Mouse (Mus musculus): ENCODE measurements around the gene Lims1.

Lims1 gene

DNA sequence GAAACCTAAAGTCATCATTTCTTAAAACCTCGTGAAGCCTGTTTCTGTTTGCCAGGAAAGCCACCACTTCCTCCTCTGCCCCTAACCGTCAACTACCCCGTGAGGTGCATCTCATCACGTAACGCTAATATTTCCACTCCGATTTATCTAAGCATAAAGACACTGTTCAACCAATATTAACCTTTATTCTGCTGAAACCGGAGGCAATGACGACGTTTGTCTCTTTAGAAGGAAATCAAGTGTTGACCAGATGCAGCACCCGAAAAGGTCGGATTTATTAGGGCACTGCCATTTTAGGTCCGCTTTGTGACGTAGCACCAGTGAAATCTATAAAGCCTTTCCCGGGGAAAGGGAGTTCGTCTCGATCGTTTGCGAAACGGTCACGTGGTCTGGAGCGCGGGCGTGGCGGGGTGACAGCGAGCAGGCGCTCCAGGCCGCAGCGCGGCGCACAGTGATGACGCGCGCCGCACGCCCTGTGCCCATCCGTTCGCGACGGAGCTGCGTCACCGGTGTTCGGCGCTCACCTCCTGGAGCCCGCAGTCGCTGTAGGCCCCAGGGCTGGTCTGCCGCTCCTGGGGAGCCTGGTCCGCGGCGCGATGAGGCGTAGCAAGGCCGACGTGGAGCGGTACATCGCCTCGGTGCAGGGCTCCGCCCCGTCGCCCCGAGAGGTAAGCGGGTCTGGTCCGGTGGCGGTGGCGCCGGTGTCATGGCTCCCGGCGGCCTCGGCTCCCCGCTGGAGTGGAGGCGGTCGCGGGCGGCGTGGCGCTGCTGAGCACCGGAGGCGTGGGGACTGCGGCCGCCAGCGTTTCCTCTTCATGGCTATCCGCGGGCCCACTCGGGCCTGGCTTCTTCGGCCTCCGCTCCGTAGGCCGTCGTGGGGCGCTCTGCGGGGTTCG, 123.4 kb downstream of the Lims1 start, which contains the start of gene Ranbp2:
Gene Ranbp2 (plus strand): TSS at position 537 of the 896 bp plus-strand sequence.
- peak; percentile 94 for DNase-seq (ENCODE audit: extremely low spot score)

DNA sequence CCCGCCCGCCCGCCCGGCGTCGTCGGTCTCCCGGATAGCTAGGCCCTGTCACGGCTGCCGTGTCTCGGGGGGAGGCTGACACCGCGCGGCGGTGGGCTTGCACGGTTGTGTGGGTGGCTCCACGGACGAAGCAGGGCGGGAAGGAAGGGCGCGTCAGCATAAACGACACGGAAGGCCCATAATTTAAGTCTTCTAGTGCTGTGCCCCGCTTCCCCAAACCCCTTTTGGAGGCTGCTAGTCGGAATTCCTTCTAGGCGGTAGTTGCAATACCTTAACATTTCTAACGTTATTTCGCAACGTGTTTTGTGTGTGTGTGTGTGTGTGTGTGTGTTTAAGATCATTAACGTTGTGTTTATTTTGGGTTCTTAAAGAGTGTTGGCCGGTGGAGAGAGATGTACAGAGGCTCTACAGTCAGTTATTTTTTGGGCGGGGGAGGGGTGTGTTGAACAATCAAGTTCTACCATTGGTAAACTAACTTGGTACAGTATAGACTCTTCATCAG, 124.1 kb downstream of the Lims1 start:
- no peak for DNase-seq (ENCODE audit: extremely low spot score)

DNA sequence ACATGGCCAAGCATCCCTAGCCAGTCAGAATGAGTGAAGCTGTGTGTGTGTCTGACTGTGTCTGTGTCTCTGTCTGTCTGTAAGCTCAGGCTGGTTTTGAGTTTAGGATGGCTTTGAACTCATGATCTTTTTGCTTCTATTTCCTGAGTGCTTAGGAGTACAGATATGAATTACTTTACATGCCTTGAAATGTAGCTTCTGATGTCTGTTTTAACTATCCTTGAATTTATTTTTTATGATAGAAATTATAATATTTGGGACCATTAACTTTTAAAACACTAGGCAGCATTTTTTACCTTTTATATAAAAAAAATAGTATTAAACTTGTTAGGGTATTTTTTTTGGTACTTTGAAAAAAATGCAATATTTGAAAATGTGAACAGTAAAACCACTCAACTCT, 128.3 kb downstream of the Lims1 start:
- no peak for DNase-seq (ENCODE audit: extremely low spot score)

DNA sequence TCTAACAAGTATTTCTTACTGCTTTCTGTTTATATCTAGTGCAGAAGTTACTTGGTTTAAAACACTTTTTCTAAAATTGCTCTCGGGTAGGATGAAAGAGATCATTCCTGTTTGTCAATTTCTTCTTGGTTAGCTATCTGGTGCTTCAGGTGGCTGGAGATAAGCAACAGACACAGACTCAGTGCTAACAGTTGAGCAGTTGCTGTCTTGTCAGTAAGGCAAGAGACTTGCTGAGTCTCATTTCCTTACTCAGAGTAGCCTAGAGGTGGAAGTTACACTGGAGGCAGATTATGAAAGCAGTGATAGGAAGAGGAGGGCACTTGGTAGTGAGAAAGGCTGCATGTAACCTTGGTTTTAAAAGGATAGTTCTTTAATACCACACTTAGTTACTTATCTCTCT, 128.9 kb downstream of the Lims1 start:
- no peak for DNase-seq (ENCODE audit: extremely low spot score)

DNA sequence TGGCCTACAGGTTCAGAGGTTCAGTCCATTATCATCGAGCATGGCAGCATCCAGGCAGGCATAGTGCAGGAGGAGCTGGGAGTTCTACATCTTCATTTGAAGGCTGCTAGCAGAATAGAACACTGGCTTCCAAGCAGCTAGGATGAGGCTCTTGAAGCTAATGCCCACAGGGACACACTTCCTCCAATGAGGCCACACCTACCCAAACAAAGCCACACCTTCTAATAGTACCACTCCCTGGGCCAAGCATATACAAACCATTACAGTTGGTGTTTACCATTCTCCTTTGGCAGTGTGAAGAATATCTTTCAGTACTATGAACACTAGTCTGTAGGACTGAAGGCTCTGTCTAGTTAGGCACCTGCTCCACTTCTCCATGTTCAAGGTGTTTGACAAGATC, 136.6 kb downstream of the Lims1 start:
- DNase-seq (ENCODE audit: extremely low spot score): no peak
